Mouse (Mus musculus) midbrain, embryonic 14.5 days (tissue): ENCODE measurements around the gene Mrpl23. TPM values are rescaled to one million over a fixed set of nuclear protein-coding genes. Genes with fewer than 3 reads are reported as not detected.

Experiments
- ATAC-seq: fragments of 200-750 bp; cut with Nextera tagmentation; 2 replicates; pipeline ENCODE4 v1.8.0; 2017; ENCODE audit warnings: moderate number of reproducible peaks, moderate library complexity; ENCODE audit not compliant: low FRiP score, low TSS enrichment
- DNase-seq: peaks from one replicate; pipeline ENCODE4 v3.0.0-alpha.2; 2015
- H3K27ac ChIP-seq: fragments of 300-500 bp; sonication (generic); replicated peaks from 2 replicates; pipeline ENCODE4 v1.5.1; 2014; ENCODE audit warnings: mild to moderate bottlenecking, low read depth, low read length, moderate library complexity
- H3K27me3 ChIP-seq: fragments of 300-500 bp; sonication (generic); 2 replicates; pipeline ENCODE4 v1.6.1; 2014; ENCODE audit warnings: low read length, control low read depth, mixed read lengths; ENCODE audit not compliant: control insufficient read depth, insufficient read depth
- H3K36me3 ChIP-seq: fragments of 300-500 bp; sonication (generic); 2 replicates; pipeline ENCODE4 v1.6.1; 2014; ENCODE audit warnings: low read length, control low read depth; ENCODE audit not compliant: control insufficient read depth, insufficient read depth
- H3K4me1 ChIP-seq: fragments of 300-500 bp; sonication (generic); 2 replicates; pipeline ENCODE4 v1.6.1; 2014; ENCODE audit warnings: mild to moderate bottlenecking, antibody characterized with exemption, low read length, control low read depth; ENCODE audit not compliant: control insufficient read depth, insufficient read depth
- H3K4me2 ChIP-seq: fragments of 300-500 bp; sonication (generic); 2 replicates; pipeline ENCODE4 v1.6.1; 2014; ENCODE audit warnings: mild to moderate bottlenecking, low read length, moderate library complexity
- H3K4me3 ChIP-seq: fragments of 300-500 bp; sonication (generic); replicated peaks from 2 replicates; pipeline ENCODE4 v1.5.1; 2014; ENCODE audit warnings: low read depth, low read length
- H3K9ac ChIP-seq: fragments of 300-500 bp; sonication (generic); replicated peaks from 2 replicates; pipeline ENCODE4 v1.6.1; 2014; ENCODE audit warnings: mild to moderate bottlenecking, low read length, moderate library complexity
- H3K9me3 ChIP-seq: fragments of 300-500 bp; sonication (generic); 2 replicates; pipeline ENCODE4 v1.6.1; 2016; ENCODE audit warnings: low read length, control low read depth, mixed read lengths; ENCODE audit not compliant: control insufficient read depth
- WGBS: fragments of 180-500 bp; shearing (Covaris S2); extraction: QIAGEN DNeasy Blood & Tissue Kit; methylation state at CpG from one replicate; pipeline ENCODE4 v1.1.7; 2014; 5-methylcytosine and 5-hydroxymethylcytosine counted together
- polyA plus RNA-seq: library from polyadenylated mRNA; unstranded; fragments of >200 nt; fragmentation: Nextera tagmentation; extraction: Ambion mirVana; gene quantifications from 2 replicates; pipeline ENCODE4 v1.2.1, GENCODE M21; 2014

Mrpl23 gene
- polyA plus RNA-seq, 1 experiment from 2014 or later: 11.9 TPM

DNA sequence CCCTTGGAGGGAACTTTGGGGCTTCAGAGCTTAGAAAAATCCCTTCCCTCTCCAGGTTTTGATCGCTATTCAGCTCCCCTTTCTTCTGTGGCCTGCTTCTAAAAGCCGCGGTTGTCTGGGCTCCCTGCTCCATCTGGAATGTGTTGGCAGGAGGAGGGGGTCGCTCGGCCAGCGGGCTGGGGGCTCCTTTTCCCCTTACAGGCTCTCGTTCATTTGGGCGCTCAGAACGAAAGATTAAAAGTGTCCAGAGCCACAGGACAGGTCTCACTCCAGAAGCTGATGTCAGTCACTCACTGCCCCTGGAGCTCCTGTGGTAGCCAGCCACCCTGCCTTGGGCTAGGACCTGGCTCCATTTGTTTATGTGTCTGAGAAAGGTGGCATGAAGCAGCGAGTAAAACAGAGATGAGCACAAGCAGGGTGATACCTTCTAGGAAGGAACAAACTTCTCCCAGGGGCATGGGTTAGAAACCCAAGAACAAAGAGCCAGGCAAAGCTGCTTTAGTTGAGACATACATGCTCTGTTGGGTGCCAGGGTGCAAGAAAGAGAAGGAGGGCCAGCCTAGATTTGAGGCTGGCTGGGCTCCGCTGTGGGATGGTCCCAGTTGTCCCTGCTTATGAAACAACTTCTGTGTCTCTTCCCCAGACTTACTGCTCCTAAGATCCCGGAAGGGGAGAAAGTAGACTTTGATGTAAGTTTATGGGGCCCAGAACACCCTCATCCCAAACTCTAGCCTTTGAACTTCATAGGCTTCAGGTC, 22.3 kb upstream of the Mrpl23 start:
- H3K9ac ChIP-seq: no peak overlapping the region
- peaks cover 21% of the 10 kb centered on the region for H3K4me1 ChIP-seq
- H3K4me3 ChIP-seq: no peak overlapping the region
- no peak for ATAC-seq
- WGBS: 10% methylated on average over 12 of the region's 12 CpGs
- H3K4me2 ChIP-seq: no peak overlapping the region
- no peaks in the 10 kb centered on the region; the same call in 1 of the 2 replicates for H3K27me3 ChIP-seq
- H3K9me3 ChIP-seq: no peaks in the 10 kb centered on the region
- 0 out of 2 replicates have a peak overlapping the region, but pooled peaks have one; percentile 20 for H3K27ac ChIP-seq
- no peaks in the 10 kb centered on the region for H3K36me3 ChIP-seq
- peak; percentile 62 for DNase-seq

GRCm38 (mm10) chr7:142514048-142514447, 18.4 kb upstream of the Mrpl23 start:
- H3K4me3 ChIP-seq: no peak overlapping the region
- DNase-seq (no peak), ATAC-seq (no peak)
- no peaks in the 10 kb centered on the region for H3K9me3 ChIP-seq
- H3K9ac ChIP-seq: no peak overlapping the region
- no peaks in the 10 kb centered on the region for H3K36me3 ChIP-seq
- peaks cover 18% of the 10 kb centered on the region for H3K4me1 ChIP-seq
- no peaks in the 10 kb centered on the region; the same call in 1 of the 2 replicates for H3K27me3 ChIP-seq
- 88% methylated on average over 4 of the region's 4 CpGs for WGBS
- no peak overlapping the region for H3K27ac ChIP-seq
- no peak overlapping the region for H3K4me2 ChIP-seq

DNA sequence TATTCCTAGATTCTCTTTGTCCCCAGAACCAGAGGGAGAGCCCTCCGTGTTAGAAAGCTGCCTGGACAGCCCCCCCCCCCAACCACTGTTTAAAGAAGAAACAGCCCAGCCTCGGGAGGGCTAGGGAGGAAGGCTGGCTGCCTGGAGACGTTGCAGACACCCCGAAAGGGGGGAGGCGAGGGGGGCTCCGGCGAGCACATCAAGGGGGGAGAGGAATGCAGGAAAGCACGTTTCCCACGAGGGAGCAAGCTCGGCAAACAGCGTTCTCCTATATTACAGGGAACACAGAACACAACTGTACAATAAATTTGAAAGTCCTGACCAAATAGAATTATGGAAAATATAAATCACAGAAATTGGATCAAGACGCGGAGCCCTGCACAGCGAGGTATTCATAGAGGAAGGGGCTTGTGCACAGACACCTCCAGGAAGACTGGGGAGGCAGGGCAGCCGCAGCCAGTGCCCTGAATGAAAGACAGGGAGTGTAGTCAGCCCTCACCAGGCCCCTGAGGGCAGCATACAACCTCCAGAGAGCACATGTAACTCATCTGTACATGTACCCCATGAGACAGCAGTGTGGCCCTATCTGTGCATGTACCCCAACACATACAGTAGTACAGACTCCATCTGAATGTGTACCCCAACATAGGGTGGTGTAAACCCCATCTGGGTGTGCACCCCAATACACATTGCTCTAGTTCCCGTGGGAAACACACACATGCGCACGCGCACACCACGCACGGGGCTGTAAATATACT, 16.1 kb upstream of the Mrpl23 start:
- Histone ChIP-seq H3K4me2 (peak overlapping the region; percentile 23; the same call in 1 of the 2 replicates), H3K27me3 (no peaks in the 10 kb centered on the region; the same call in 1 of the 2 replicates), H3K4me1 (peaks cover 9% of the 10 kb centered on the region), H3K36me3 (no peaks in the 10 kb centered on the region), H3K9ac (peak overlapping the region; percentile 16; the same call in 1 of the 2 replicates), H3K27ac (peak overlapping the region; percentile 14), H3K4me3 (no peak overlapping the region), H3K9me3 (no peaks in the 10 kb centered on the region)
- WGBS: 47% methylated on average over 21 of the region's 21 CpGs
- ATAC-seq (no peak), DNase-seq (peak; percentile 53)

- Histone ChIP-seq H3K27ac (no peak overlapping the region), H3K36me3 (no peaks in the 10 kb centered on the region), H3K9me3 (no peaks in the 10 kb centered on the region), H3K27me3 (no peaks in the 10 kb centered on the region; the same call in 1 of the 2 replicates), H3K4me3 (no peak overlapping the region), H3K4me2 (no peak overlapping the region), H3K4me1 (peaks cover 9% of the 10 kb centered on the region), H3K9ac (no peak overlapping the region)
- 92% methylated on average over 3 of the region's 3 CpGs for WGBS
- DNase-seq (no peak), ATAC-seq (no peak)
Observed at GRCm38 (mm10) chr7:142517531-142517930, 15.0 kb upstream of the Mrpl23 start.

GRCm38 (mm10) chr7:142520331-142520730, 12.2 kb upstream of the Mrpl23 start:
- no peak for DNase-seq
- Histone ChIP-seq H3K36me3 (no peaks in the 10 kb centered on the region), H3K27ac (no peak overlapping the region), H3K4me1 (peaks cover 9% of the 10 kb centered on the region), H3K9ac (no peak overlapping the region), H3K4me3 (no peak overlapping the region), H3K9me3 (no peaks in the 10 kb centered on the region), H3K4me2 (no peak overlapping the region), H3K27me3 (no peaks in the 10 kb centered on the region; the same call in 1 of the 2 replicates)
- ATAC-seq: no peak
- 92% methylated on average over 4 of the region's 4 CpGs for WGBS

GRCm38 (mm10) chr7:142522352-142522751, 10.1 kb upstream of the Mrpl23 start:
- Histone ChIP-seq H3K4me3 (no peak overlapping the region), H3K36me3 (no peaks in the 10 kb centered on the region), H3K9me3 (no peaks in the 10 kb centered on the region), H3K27me3 (no peaks in the 10 kb centered on the region), H3K27ac (no peak overlapping the region), H3K9ac (no peak overlapping the region), H3K4me2 (no peak overlapping the region), H3K4me1 (no peaks in the 10 kb centered on the region)
- ATAC-seq (no peak), DNase-seq (peak; percentile 21)
- 24% methylated on average over 4 of the region's 4 CpGs for WGBS

GRCm38 (mm10) chr7:142523200-142523990, 9.1 kb upstream of the Mrpl23 start:
- ATAC-seq: no peak
- Histone ChIP-seq H3K4me3 (no peak overlapping the region), H3K4me1 (no peaks in the 10 kb centered on the region), H3K27ac (no peak overlapping the region), H3K9ac (no peak overlapping the region), H3K9me3 (no peaks in the 10 kb centered on the region), H3K36me3 (no peaks in the 10 kb centered on the region), H3K27me3 (no peaks in the 10 kb centered on the region), H3K4me2 (no peak overlapping the region)
- 60% methylated on average over 17 of the region's 17 CpGs for WGBS
- no peak for DNase-seq

DNA sequence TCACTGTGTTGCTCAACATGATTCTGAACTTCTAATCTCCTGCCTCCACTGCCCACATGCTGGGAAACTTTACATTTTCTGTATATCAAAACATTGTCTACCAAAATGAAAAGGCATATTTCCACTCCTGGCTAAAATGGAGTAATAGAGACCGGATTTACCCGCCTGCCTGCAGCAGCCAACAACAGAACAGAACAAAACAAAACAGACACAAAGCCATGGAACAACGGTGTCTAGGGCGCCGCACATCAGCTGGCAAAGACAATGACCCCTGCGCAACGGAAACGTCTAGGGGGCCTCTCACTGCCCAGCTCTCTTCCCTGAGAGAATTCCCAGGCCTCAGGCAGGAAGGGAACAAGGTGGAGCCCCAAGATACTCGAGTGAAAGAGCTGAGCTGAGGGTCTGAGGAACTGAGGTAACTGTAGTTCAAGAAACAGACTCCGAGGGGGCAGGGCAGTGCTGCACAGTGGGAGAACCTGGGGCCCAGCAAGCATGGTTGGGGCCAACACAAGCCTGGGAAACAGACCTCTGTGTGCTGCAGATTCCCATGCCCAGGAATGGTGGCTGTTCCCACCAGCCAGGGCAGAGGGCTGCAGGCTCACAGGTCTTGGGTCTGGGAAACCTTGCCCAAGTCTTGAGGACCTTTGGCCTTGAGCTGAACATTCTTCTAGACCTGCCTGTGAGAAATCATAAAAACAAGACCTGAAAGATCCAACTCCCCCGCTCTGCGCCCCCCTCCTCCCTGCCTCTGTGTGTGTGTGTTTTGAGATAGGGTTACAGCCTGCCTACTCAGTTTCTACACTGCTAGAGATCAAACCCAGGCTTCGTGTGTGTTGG, 6.9 kb upstream of the Mrpl23 start:
- no peak overlapping the region for H3K4me2 ChIP-seq
- DNase-seq (no peak), ATAC-seq (no peak)
- no peak overlapping the region for H3K4me3 ChIP-seq
- 23% methylated on average over 13 of the region's 13 CpGs for WGBS
- no peaks in the 10 kb centered on the region for H3K36me3 ChIP-seq
- no peak overlapping the region for H3K9ac ChIP-seq
- H3K9me3 ChIP-seq: no peaks in the 10 kb centered on the region
- H3K27me3 ChIP-seq: no peaks in the 10 kb centered on the region
- H3K4me1 ChIP-seq: no peaks in the 10 kb centered on the region
- no peak overlapping the region for H3K27ac ChIP-seq
